Mouse (Mus musculus): ENCODE measurements around the gene Fjx1. TPM values are rescaled to one million over a fixed set of nuclear protein-coding genes. Genes with fewer than 3 reads are reported as not detected.

The Fjx1 gene
- polyA plus RNA-seq, 1 experiment from 2014 or later: 2.2 TPM

GRCm38 (mm10) chr2:102407363-102408184 is 44.7 kb downstream of the Fjx1 start, which contains the start of gene Trim44:
Gene Trim44 (minus strand): TSS chr2:102407828.
- Histone ChIP-seq H3K36me3 (ENCODE audit: control insufficient read depth, insufficient read depth, low read length) (no peaks in the 10 kb centered on the region), H3K27me3 (ENCODE audit: control insufficient read depth, insufficient read depth, low read length) (no peaks in the 10 kb centered on the region), H3K4me2 (peak within 1 kb of the TSS; percentile 14), H3K4me1 (ENCODE audit: control insufficient read depth, insufficient read depth, low read length) (peaks cover 8% of the 10 kb centered on the region; the same call in 1 of the 2 replicates), H3K9ac (ENCODE audit: low read depth, low read length) (no peak within 1 kb of the TSS), H3K4me3 (ENCODE audit: low read depth, low read length) (no peak within 1 kb of the TSS), H3K27ac (ENCODE audit: low read depth, low read length) (no peak within 1 kb of the TSS), H3K9me3 (replicated peaks; ENCODE audit: control insufficient read depth, low read length) (no peaks in the 10 kb centered on the region)
- no peak for ATAC-seq (replicated peaks; ENCODE audit: insufficient number of reproducible peaks, low FRiP score, low TSS enrichment)
- WGBS (ENCODE audit: insufficient replicate concordance): 41% methylated on average over 14 of the region's 14 CpGs

- Histone ChIP-seq H3K4me2 (0 out of 2 replicates have a peak overlapping the region, but pooled peaks have one; percentile 14), H3K27me3 (ENCODE audit: control insufficient read depth, insufficient read depth, low read length) (no peaks in the 10 kb centered on the region), H3K4me1 (ENCODE audit: control insufficient read depth, insufficient read depth, low read length) (peaks cover 8% of the 10 kb centered on the region; the same call in 1 of the 2 replicates), H3K36me3 (ENCODE audit: control insufficient read depth, insufficient read depth, low read length) (no peaks in the 10 kb centered on the region), H3K27ac (ENCODE audit: low read depth, low read length) (no peak overlapping the region), H3K4me3 (ENCODE audit: low read depth, low read length) (no peak overlapping the region), H3K9ac (ENCODE audit: low read depth, low read length) (no peak overlapping the region), H3K9me3 (replicated peaks; ENCODE audit: control insufficient read depth, low read length) (no peaks in the 10 kb centered on the region)
- 59% methylated on average over 4 of the region's 4 CpGs for WGBS (ENCODE audit: insufficient replicate concordance)
- ATAC-seq (replicated peaks; ENCODE audit: insufficient number of reproducible peaks, low FRiP score, low TSS enrichment): no peak
These were observed 45.7 kb downstream of the Fjx1 start for GRCm38 (mm10) chr2:102406324-102407304.

- 80% methylated on average over 5 of the region's 5 CpGs for WGBS (ENCODE audit: insufficient replicate concordance)
- no peak overlapping the region for H3K4me2 ChIP-seq
- no peaks in the 10 kb centered on the region for H3K9me3 ChIP-seq (replicated peaks; ENCODE audit: control insufficient read depth, low read length)
- no peak overlapping the region for H3K27ac ChIP-seq (ENCODE audit: low read depth, low read length)
- ATAC-seq (replicated peaks; ENCODE audit: insufficient number of reproducible peaks, low FRiP score, low TSS enrichment): no peak
- H3K9ac ChIP-seq (ENCODE audit: low read depth, low read length): no peak overlapping the region
- no peaks in the 10 kb centered on the region for H3K27me3 ChIP-seq (ENCODE audit: control insufficient read depth, insufficient read depth, low read length)
- peaks cover 15% of the 10 kb centered on the region for H3K4me1 ChIP-seq (ENCODE audit: control insufficient read depth, insufficient read depth, low read length)
- H3K4me3 ChIP-seq (ENCODE audit: low read depth, low read length): no peak overlapping the region
- no peaks in the 10 kb centered on the region for H3K36me3 ChIP-seq (ENCODE audit: control insufficient read depth, insufficient read depth, low read length)
These were observed 48.3 kb downstream of the Fjx1 start for GRCm38 (mm10) chr2:102403982-102404381.

GRCm38 (mm10) chr2:102403306-102403705 is 49.0 kb downstream of the Fjx1 start:
- no peaks in the 10 kb centered on the region for H3K9me3 ChIP-seq (replicated peaks; ENCODE audit: control insufficient read depth, low read length)
- WGBS (ENCODE audit: insufficient replicate concordance): 77% methylated on average over 4 of the region's 4 CpGs
- no peaks in the 10 kb centered on the region for H3K27me3 ChIP-seq (ENCODE audit: control insufficient read depth, insufficient read depth, low read length)
- no peak overlapping the region for H3K9ac ChIP-seq (ENCODE audit: low read depth, low read length)
- no peaks in the 10 kb centered on the region for H3K36me3 ChIP-seq (ENCODE audit: control insufficient read depth, insufficient read depth, low read length)
- H3K27ac ChIP-seq (ENCODE audit: low read depth, low read length): no peak overlapping the region
- no peak for ATAC-seq (replicated peaks; ENCODE audit: insufficient number of reproducible peaks, low FRiP score, low TSS enrichment)
- H3K4me3 ChIP-seq (ENCODE audit: low read depth, low read length): no peak overlapping the region
- H3K4me1 ChIP-seq (ENCODE audit: control insufficient read depth, insufficient read depth, low read length): peaks cover 15% of the 10 kb centered on the region
- H3K4me2 ChIP-seq: no peak overlapping the region

- H3K4me1 ChIP-seq (ENCODE audit: control insufficient read depth, insufficient read depth, low read length): peaks cover 11% of the 10 kb centered on the region
- peak overlapping the region; percentile 95 for H3K27ac ChIP-seq (ENCODE audit: low read depth, low read length)
- ATAC-seq (replicated peaks; ENCODE audit: insufficient number of reproducible peaks, low FRiP score, low TSS enrichment): no peak
- H3K27me3 ChIP-seq (ENCODE audit: control insufficient read depth, insufficient read depth, low read length): no peaks in the 10 kb centered on the region
- H3K36me3 ChIP-seq (ENCODE audit: control insufficient read depth, insufficient read depth, low read length): no peaks in the 10 kb centered on the region
- H3K9ac ChIP-seq (ENCODE audit: low read depth, low read length): peak overlapping the region; percentile 91
- 28% methylated on average over 6 of the region's 6 CpGs for WGBS (ENCODE audit: insufficient replicate concordance)
- peak overlapping the region; percentile 69 for H3K4me3 ChIP-seq (ENCODE audit: low read depth, low read length)
- H3K9me3 ChIP-seq (replicated peaks; ENCODE audit: control insufficient read depth, low read length): no peaks in the 10 kb centered on the region
- H3K4me2 ChIP-seq: peak overlapping the region; percentile 77
These were observed 51.0 kb downstream of the Fjx1 start for GRCm38 (mm10) chr2:102401352-102401692.

GRCm38 (mm10) chr2:102400605-102401351 is 51.5 kb downstream of the Fjx1 start:
- Histone ChIP-seq H3K4me3 (ENCODE audit: low read depth, low read length) (peak overlapping the region; percentile 69), H3K9me3 (replicated peaks; ENCODE audit: control insufficient read depth, low read length) (no peaks in the 10 kb centered on the region), H3K27ac (ENCODE audit: low read depth, low read length) (peak overlapping the region; percentile 95), H3K4me2 (peak overlapping the region; percentile 77), H3K4me1 (ENCODE audit: control insufficient read depth, insufficient read depth, low read length) (peaks cover 10% of the 10 kb centered on the region), H3K36me3 (ENCODE audit: control insufficient read depth, insufficient read depth, low read length) (no peaks in the 10 kb centered on the region), H3K9ac (ENCODE audit: low read depth, low read length) (peak overlapping the region; percentile 91), H3K27me3 (ENCODE audit: control insufficient read depth, insufficient read depth, low read length) (no peaks in the 10 kb centered on the region)
- under 1% methylated on average over 73 of the region's 94 CpGs for WGBS (ENCODE audit: insufficient replicate concordance)
- peak; percentile 88 for ATAC-seq (replicated peaks; ENCODE audit: insufficient number of reproducible peaks, low FRiP score, low TSS enrichment)

GRCm38 (mm10) chr2:102399864-102400604 is 52.3 kb downstream of the Fjx1 start:
- ATAC-seq (replicated peaks; ENCODE audit: insufficient number of reproducible peaks, low FRiP score, low TSS enrichment): no peak
- 37% methylated on average over 47 of the region's 48 CpGs for WGBS (ENCODE audit: insufficient replicate concordance)

More at GRCm38 (mm10) chr2:102399864-102400604, 52.3 kb downstream of the Fjx1 start:
- Histone ChIP-seq H3K27ac (ENCODE audit: low read depth, low read length) (peak overlapping the region; percentile 95), H3K27me3 (ENCODE audit: control insufficient read depth, insufficient read depth, low read length) (no peaks in the 10 kb centered on the region), H3K4me2 (peak overlapping the region; percentile 77), H3K9ac (ENCODE audit: low read depth, low read length) (peak overlapping the region; percentile 91), H3K9me3 (replicated peaks; ENCODE audit: control insufficient read depth, low read length) (no peaks in the 10 kb centered on the region), H3K36me3 (ENCODE audit: control insufficient read depth, insufficient read depth, low read length) (no peaks in the 10 kb centered on the region), H3K4me1 (ENCODE audit: control insufficient read depth, insufficient read depth, low read length) (peaks cover 10% of the 10 kb centered on the region), H3K4me3 (ENCODE audit: low read depth, low read length) (peak overlapping the region; percentile 69)

Measured in heart, embryonic 11.5 days (tissue).